Mouse (Mus musculus): ENCODE data around the gene Slc25a44.
"Not testable (repeated sequence)": the region's sequence is repeated elsewhere in the genome, so short reads cannot be mapped to it uniquely, and the experiment has no call there.

Slc25a44 gene

DNA sequence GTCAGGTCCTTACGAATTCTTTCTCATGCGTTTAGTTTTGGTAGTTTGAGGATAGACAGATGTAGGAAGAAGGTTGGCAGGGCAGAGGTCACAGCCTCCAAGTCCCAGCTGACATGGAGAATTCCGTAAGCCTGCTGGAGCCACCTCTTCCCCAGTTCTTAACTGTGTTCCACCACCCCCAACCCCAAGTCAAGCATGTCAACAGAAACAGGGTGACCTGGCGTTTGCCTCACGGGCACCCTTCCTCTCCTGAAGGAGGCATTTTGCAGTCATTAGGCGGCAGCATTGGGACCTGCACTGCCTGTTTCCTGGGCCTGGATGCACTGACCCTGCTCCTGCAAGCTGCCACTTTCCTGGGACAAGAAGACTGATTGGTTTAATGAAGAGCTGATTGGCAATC is 6.9 kb downstream of the Slc25a44 start:
- in situ Hi-C loops (cut with MboI; ENCODE audit: unreplicated experiment in 2 of 2): no loop called here

DNA sequence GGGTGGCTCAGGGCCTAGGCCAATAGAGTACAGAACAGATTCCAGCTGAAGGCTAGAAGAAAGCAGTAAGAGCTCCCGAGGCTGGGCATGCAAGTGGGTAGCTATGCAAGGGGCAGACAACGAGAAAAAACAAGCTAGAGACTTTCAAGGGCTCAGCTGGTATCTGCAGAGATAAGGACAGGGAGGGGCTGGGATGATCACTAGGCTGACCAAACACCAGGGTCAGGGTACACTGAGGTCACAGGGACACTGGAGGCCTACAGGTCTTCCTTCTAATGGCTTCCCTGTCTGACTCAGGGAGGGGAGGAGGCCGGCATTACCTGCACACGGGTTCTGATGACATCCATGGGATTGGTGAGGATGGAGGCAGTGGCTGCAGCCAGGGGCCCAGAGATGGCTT is 9.3 kb downstream of the Slc25a44 start:
- in situ Hi-C loops (cut with MboI; ENCODE audit: unreplicated experiment in 2 of 2): no loop called here

DNA sequence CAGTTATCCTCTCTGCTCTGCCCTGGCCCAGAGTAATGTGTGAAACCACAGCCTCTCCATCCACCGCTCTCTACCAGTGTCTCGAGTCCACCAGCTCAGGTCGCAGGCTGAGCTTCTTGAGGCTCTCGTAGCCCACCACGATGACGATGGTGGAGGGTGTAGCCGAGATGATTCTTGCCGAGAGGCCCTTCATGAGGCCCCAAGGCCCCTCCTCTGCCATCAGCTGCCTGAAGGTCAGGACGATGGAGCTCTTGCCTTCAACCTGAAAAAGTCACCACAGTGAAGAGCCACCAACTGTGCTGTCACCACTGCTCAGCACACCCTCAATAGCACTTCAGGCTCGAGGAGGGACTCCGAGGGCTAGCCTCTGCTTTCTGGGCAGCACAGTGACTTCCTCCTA is 12.3 kb downstream of the Slc25a44 start:
- in situ Hi-C loops (cut with MboI; ENCODE audit: unreplicated experiment in 2 of 2): no loop called here

DNA sequence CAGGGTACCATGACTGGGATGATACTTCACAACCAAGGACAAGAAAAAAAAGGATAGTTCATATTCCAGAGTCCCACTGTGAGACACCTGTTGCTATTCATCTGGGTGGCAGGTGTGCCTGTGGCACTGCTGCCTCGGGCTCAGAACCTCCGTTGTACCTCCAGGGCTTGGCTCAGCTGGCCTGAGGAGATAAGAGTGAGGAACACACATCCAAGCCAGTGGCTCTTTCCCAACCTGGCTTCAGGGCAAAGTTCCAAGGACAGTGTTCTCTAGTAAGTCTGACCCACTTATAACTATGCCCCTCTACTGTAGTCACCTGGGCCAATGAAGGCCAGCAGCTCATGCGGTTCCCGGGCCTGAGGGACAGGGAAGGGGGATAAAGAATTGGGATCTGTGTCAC is 13.3 kb downstream of the Slc25a44 start:
- in situ Hi-C loops (cut with MboI; ENCODE audit: unreplicated experiment in 2 of 2): no loop called here

DNA sequence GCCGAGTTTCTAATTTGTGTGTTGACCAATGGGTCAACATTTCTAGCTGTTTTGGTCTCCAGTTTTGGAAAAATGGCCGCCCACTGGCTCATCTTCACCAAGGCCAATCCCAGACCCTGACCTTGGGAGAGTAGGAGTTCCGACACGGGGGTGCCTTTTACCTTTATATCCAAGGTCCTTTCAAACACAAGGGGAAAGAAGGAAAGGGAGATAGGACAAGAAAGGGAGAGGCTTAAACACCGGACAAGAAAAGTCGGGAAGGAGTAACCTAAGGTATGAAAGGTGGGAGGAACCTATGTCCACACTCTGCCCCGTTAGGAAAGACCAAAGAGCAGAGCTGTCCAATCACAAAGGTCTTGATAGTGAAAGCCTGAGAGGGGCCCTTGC is 14.3 kb downstream of the Slc25a44 start:
- in situ Hi-C loops (cut with MboI; ENCODE audit: unreplicated experiment in 2 of 2): no loop called here

DNA sequence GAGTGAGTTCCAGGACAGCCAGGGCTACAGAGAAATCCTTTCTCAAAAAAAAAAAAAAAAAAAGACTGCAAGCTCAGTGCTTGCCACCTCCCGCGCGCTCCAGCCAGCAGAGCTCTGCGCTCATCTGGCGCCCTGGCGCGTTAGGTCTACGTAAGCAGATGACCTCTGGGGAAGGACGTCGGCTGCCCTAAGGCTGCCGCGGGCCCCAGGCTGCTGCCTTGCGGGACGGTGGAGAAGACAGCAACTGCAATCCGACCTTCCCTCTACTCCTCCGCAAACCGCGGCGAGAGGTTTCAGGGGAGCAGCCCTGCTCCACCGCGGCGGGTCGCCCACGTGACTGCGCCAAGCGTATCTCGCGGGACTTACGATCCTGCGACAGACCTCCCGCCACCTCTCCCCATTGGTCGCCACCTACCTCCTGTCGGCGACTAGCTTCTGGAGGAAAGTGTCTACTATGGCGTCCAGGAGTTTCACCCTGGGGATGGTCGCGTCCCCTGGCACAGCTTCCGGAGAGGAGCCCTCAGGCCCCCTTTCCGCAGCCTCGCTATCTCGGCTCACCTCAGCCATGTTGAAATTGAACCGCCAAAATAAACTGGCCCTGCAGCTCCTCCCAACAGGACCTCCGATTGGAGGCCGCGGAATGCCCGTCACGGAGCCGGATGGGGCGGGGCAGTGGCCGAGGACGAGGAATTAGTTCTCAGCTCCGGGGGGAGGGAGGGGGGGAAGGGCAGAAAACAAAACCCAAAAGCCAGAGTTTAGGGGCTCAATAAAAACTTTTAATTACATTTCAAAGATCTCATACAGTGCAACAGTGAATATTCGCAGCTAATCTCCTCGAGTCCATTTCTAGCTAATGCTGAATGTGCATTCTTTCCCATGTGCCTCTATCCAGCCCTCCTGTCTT is 14.9 kb downstream of the Slc25a44 start, which contains the start of gene Pmf1:
Pmf1 (minus strand) TSS at position 591 of the 904 bp plus-strand sequence.
- in situ Hi-C loops (cut with MboI; ENCODE audit: unreplicated experiment in 2 of 2): loop anchor here (5.0 to 10.0 kb wide), 5 partner anchors 55 to 112 kb away; no protein-coding TSS in a partner anchor

DNA sequence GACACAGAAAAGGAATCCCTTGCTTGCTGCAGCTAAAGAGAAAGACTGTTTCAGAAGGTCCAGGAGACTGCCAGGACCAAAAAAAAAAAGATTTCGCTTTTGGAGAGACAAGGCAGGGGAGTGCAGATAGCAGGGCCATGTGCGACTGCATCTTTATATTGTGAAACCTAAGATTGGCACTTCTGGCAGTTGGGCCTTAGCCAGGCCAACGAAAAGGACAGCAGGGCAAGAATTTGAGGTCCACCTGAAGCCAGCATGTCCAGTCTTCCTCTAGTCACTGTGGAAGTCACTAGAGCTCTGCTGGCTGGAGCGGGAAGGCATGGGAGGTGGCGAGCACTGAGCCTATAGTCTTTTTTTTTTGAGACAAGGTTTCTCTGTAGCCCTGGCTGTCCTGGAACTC is 16.0 kb downstream of the Slc25a44 start:
- in situ Hi-C loops (cut with MboI; ENCODE audit: unreplicated experiment in 2 of 2): loop anchor here (5.0 to 10.0 kb wide), 5 partner anchors 54 to 113 kb away; no protein-coding TSS in a partner anchor

DNA sequence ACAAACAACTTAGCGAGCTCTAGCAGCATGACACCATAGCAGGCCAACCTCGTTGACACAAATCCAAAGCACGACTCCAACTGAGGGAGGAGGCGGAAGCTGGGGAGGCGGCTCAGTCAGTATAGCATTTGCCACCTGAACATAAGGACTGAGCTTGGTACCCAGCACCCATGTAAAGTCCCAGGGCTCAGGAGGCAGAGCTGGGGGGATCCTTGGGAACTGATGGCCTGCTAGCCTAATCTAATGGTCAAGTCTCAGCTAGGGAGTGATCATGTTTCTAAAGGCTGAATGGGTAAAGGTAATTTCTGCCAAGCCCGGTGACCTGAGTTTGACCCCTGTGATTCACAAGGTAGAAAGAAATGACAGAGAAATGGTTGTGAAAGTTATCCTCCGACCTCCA is 17.4 kb downstream of the Slc25a44 start:
- in situ Hi-C loops (cut with MboI; ENCODE audit: unreplicated experiment in 2 of 2): loop anchor here (5.0 to 10.0 kb wide), 5 partner anchors 53 to 115 kb away; no protein-coding TSS in a partner anchor

DNA sequence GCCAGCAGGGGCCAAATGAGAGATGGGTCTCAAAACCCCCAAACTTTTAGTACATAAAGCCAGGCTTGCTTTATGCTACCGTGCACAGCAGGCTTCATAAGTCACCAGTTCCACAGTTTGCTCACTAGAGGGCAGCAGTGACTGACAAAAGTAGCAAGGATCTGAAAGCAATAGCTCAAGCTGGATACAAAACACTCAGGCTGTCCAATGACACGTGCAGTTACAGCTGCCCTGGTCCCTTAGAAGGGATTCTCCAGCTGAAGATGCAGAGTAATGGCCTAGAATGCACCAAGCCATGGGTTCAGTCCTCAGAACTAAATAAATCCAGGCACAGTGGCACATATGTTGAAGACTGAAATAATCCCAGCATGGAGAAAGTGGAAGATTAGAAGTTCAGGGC is 17.8 kb downstream of the Slc25a44 start:
- in situ Hi-C loops (cut with MboI; ENCODE audit: unreplicated experiment in 2 of 2): loop anchor here (5.0 to 10.0 kb wide), 5 partner anchors 52 to 115 kb away; no protein-coding TSS in a partner anchor

DNA sequence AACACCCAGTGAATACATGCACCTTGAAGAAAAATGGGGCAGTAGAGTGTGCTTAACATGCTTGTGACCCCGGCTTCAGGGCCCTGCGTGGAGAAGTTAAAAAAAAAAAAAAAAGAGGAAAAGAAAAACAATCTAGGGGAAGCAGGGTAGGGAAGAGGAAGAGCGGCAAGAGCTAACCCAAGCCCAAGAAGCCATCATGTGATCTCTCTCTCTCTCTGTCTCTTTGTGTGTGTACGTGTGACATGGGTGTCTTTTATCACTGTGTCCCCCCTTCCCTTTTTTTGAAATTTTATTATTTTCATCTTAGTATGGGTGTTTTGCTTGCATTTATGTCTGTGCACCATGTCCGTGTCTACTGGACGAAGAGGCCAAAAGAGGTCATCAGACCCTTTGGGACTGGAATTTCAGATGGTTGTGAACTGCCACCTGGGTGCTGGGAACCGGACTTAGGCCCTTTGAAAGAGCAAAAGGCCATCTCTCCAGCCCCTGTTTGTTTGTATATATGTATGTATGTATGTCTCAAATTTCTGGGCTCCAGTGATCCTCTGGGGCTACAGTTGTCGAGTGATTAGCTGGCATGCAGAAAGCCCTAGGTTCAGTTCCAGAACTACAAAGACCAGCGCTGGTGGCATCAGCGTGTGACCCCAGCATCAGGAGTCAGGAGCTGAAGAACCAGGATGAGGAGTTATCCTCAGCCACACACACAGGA is 21.3 kb downstream of the Slc25a44 start:
- in situ Hi-C loops (cut with MboI; ENCODE audit: unreplicated experiment in 2 of 2): loop anchor here (5.0 to 10.0 kb wide), 2 partner anchors 46 to 49 kb away; no protein-coding TSS in a partner anchor

DNA sequence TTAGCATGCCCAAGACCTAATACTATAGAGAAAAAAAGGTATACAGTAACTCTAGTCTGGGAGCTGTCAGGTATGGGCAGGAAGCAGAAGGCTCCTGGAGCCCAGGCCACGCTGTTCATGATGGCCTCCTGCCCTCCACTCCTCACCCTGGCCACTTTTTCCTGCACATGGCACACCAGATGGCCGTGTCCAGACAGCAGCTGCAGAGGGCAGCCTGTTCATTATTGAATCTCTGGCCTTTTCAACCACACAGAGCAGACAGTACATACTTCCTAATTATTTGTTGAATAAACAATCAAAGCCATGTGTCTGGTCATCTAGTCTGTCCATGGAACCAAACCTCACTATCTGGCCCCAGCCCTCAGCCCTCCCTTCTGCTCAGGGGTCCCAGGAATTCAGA is 26.3 kb downstream of the Slc25a44 start:
- in situ Hi-C loops (cut with MboI; ENCODE audit: unreplicated experiment in 2 of 2): no loop called here

DNA sequence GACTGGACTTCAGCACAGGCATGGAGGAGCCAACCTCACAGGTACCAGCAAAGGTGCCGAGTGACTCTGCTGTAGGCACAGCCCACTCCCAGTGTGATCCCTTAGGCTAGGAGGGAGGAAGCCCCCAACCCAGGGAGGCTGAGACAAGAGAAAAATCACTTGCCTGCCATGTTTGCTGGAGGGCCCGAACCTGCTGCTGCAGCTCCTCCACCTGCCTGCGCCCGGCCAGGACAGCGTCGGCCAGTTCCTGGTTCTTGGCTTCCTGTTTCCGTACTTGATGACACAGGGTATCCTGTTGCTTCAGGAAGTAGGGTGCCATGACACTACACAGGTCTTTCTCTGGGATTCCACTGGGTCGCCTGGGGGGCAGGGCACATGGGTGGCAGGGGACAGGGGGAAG is 29.2 kb downstream of the Slc25a44 start:
- in situ Hi-C loops (cut with MboI; ENCODE audit: unreplicated experiment in 2 of 2): no loop called here

DNA sequence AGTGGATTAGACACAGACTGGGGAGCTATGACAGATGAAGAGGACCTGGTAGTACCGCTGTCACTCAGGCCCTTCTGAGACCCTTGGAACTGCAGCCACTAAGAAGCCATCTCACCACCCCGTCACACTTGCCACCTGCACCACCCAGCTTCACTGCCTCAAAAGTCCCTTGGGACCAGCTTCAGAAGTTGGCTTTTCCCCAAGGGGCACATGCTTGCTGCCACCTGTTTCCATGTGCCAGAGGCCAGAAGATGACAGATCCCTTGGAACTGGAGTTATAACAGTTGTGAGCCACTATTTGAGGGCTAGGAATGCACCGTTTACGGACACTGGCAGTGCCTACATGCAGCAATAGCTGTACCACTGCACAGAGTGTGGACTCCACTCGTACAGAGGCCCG is 29.7 kb downstream of the Slc25a44 start:
- in situ Hi-C loops (cut with MboI; ENCODE audit: unreplicated experiment in 2 of 2): no loop called here

DNA sequence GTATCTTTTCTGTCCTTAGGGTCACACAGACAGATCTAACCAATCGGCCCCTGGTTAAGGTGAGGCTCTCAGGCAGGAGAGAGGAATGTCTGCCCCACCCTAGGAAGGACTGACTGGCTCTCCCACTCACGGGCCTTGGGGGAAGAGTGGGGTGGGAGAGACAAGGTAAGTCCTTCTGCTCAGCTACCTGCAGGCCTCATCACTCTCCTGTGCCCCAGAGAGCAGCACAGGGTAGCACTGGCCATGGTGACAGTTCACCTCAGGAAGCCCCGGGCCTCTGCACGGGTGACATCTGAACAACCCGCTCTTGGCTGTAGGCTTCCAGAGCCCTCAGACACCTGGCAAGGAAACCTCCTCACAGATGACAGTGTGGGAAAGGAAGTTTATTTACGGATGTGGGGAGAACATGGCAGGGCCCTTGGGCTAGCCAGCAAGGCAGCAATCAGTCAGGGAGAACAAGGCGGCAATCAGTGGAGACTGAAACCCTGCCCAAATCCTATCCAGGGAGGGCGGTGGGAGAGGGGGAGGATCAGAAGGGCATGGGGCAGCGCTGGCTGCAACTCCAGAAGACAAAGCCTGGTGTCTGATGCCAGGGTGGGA is 31.1 kb downstream of the Slc25a44 start:
- in situ Hi-C loops (cut with MboI; ENCODE audit: unreplicated experiment in 2 of 2): no loop called here

DNA sequence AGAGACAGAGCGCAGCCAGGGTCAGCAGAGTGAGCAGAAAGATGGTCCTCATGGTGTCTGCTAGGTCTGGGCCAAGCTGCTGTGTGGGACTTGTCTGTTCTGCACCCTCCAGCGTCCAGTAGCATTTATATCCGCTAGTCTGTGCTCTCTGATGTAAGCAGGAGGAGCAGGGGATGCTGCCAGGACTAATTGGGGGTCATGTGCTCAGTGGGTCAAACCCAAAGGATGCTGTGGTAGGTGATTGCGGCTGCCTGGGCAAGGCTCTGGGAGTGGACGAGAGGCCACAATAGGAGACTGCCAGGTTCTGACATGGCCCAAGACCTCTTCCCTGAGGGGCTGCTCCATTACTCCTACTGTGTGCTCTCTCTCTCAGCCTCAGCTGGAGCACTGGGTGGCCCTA is 40.6 kb downstream of the Slc25a44 start, which contains the start of gene Bglap:
Bglap (minus strand) TSS at position 101 of the 400 bp plus-strand sequence.
- in situ Hi-C loops (cut with MboI; ENCODE audit: unreplicated experiment in 2 of 2): no loop called here

DNA sequence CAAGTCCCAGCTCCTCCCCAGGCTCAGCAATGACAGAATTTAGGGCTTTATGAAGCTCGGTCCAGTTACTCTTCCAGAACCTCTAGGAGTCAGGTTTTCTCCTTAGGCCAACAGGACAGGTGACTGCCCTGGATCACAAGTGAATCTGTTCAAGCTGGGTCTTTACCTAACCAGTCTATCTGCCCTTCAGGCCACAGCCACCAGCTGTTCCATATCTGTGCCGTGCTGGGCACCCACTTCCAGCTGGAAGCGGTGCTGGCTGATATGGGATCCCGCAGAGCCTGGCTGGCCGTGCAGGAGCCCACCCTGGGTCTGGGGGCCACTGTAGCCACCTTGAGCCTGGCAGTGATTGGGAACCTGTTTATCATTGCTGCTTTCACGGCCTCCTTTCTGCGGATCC is 42.6 kb downstream of the Slc25a44 start:
- in situ Hi-C loops (cut with MboI; ENCODE audit: unreplicated experiment in 2 of 2): not testable (repeated sequence)

DNA sequence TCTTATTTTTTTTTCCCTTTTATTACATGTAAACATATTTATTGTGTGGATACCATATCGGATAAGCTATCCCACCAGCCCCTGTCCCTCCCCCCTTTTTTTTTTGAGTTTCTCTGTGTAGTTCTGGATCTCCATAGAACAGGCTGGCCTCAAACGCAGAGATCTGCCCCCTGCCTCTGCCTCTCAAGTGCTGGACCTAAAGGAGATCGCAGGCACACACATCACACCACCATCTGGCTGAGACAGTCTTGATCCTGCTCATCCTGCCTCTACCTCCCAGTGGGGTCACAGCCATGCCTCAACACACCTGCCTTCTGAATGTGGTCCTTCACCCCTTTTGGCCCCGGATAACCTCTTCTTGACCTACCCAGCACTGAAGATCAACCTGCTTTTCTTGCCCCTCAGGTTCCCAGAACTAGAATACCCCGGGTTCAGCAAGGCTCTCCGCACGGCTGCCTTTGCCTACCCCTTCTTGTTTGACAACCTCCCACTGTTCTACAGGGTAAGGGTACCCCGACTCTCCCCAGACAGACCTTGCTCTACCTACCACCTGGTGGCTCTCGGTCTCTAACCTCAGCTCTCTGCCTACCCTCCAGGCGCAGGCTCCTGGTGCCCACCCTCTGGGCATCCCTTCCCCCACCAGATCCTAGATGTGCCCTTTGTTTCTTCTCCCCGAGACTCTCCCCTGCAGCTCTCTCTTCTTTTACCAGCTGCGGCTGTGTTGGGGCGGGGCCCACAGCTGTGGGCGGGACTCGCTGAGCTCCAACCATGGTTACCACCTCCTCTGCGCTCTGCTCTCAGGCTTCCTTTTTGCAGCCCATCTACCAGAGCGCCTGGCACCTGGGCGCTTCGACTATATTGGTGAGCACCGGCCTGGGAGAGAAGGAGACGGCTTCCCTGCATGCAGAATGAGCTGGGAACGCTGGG is 43.3 kb downstream of the Slc25a44 start:
- in situ Hi-C loops (cut with MboI; ENCODE audit: unreplicated experiment in 2 of 2): not testable (repeated sequence)

DNA sequence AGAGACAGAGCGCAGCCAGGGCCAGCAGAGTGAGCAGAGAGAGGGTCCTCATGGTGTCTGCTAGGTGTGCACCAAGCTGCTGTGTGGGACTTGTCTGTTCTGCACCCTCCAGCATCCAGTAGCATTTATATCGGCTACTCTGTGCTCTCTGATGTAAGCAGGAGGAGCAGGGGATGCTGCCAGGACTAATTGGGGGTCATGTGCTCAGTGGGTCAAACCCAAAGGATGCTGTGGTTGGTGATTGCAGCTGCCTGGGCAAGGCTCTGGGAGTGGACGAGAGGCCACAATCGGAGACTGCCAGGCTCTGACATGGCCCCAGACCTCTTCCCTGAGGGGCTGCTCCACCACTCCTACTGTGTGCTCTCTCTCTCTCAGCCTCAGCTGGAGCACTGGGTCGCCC is 46.3 kb downstream of the Slc25a44 start, which contains the start of gene Bglap2:
Bglap2 (minus strand) TSS at position 101 of the 400 bp plus-strand sequence.
- in situ Hi-C loops (cut with MboI; ENCODE audit: unreplicated experiment in 2 of 2): not testable (repeated sequence)

DNA sequence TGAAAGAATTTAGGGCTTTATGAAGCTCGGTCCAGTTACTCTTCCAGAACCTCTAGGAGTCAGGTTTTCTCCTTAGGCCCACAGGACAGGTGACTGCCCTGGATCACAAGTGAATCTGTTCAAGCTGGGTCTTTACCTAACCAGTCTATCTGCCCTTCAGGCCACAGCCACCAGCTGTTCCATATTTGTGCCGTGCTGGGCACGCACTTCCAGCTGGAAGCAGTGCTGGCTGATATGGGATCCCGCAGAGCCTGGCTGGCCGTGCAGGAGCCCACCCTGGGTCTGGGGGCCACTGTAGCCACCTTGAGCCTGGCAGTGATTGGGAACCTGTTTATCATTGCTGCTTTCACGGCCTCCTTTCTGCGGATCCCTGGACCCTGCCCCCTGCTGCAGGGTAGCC is 48.3 kb downstream of the Slc25a44 start:
- in situ Hi-C loops (cut with MboI; ENCODE audit: unreplicated experiment in 2 of 2): not testable (repeated sequence)

All from v-Abl transformed pro-B cells (cell line).